Mouse (Mus musculus): ENCODE measurements at regions not wholly inside any gene's neighbourhood (a gene's known extent, or its start where the extent isn't known, plus 50 kb on each side); places are given as distances from the start of the nearest gene placed in this dataset.

- H3K27me3 ChIP-seq (ENCODE audit: insufficient read depth, low read length), result no peaks in the 10 kb centered on the region
- H3K9me3 ChIP-seq (replicated peaks), result no peaks in the 10 kb centered on the region
- TF ChIP-seq GATA2 (IDR thresholded peaks at IDR 0.05; ENCODE audit: borderline replicate concordance, low read depth, low read length), result no peak
- peak; percentile 77 for TF ChIP-seq TAL1 (conservative IDR thresholded peaks at IDR 0.05; ENCODE audit: low read depth, low read length)
- H3K4me1 ChIP-seq (ENCODE audit: insufficient read depth, low read depth, low read length), result peaks cover 86% of the 10 kb centered on the region
- no peaks in the 10 kb centered on the region for H3K36me3 ChIP-seq (replicated peaks)
- ATAC-seq (ENCODE audit: extremely low read depth, insufficient number of reproducible peaks, low FRiP score, poor library complexity, severe bottlenecking) (peak; percentile 80), DNase-seq (ENCODE audit: low spot score) (peak; percentile 47)
- no peak overlapping the region; the same call in 1 of the 2 replicates for H3K4me3 ChIP-seq (ENCODE audit: low read depth, low read length)
These were observed 54.1 kb upstream of the Hbs1l start for GRCm38 (mm10) chr10:21241557-21242222.

GRCm38 (mm10) chr10:21242471-21243231 lies 53.1 kb upstream of the Hbs1l start:
- peak overlapping the region; percentile 51; the same call in 1 of the 2 replicates for H3K4me3 ChIP-seq (ENCODE audit: low read depth, low read length)
- no peaks in the 10 kb centered on the region for H3K36me3 ChIP-seq (replicated peaks)
- no peaks in the 10 kb centered on the region for H3K27me3 ChIP-seq (ENCODE audit: insufficient read depth, low read length)
- H3K4me1 ChIP-seq (ENCODE audit: insufficient read depth, low read depth, low read length), result peaks cover 78% of the 10 kb centered on the region
- ATAC-seq (ENCODE audit: extremely low read depth, insufficient number of reproducible peaks, low FRiP score, poor library complexity, severe bottlenecking), result no peak
- DNase-seq (ENCODE audit: low spot score), result no peak
- TF ChIP-seq GATA1 (IDR thresholded peaks at IDR 0.05; ENCODE audit: borderline replicate concordance, low read length) (no peak), POLR2AphosphoS5 (IDR thresholded peaks at IDR 0.05; ENCODE audit: insufficient replicate concordance, low read depth, low read length) (no peak), GATA2 (IDR thresholded peaks at IDR 0.05; ENCODE audit: borderline replicate concordance, low read depth, low read length) (no peak), TAL1 (conservative IDR thresholded peaks at IDR 0.05; ENCODE audit: low read depth, low read length) (no peak), CTCF (IDR thresholded peaks at IDR 0.05; ENCODE audit: low read depth, low read length) (no peak)
- H3K9me3 ChIP-seq (replicated peaks), result no peaks in the 10 kb centered on the region

DNA sequence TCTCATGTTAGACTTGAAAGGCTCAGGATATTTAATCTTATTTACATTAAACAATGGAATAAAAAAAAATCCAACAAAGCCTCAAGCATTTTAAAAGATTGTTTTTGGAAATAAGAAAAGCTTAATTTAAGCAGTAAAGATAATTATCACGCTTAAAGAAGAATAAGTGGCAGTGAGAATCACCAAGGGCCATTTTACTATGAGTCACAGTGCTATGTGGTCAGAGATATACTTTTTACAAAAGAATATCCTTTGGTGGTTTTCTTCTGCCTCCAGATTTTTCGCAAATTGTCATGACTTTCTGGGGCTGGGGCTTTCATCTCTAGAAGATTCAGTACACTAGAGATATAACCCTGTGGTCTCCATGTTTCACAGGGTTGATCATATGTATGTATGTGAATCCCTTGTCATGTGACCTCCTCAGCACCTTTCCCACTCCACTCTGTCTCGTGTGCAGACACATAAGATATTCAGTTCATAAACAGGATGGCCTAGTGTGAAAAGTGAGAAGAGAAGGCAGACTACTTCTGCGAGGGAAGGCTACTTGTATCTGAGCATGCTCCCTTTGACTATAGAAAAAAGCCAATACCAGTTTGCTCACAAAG lies 50.8 kb upstream of the Hbs1l start:
- no peak for ATAC-seq (ENCODE audit: extremely low read depth, insufficient number of reproducible peaks, low FRiP score, poor library complexity, severe bottlenecking)
- TF ChIP-seq GATA1 (IDR thresholded peaks at IDR 0.05; ENCODE audit: borderline replicate concordance, low read length) (no peak), TAL1 (conservative IDR thresholded peaks at IDR 0.05; ENCODE audit: low read depth, low read length) (no peak), POLR2AphosphoS5 (IDR thresholded peaks at IDR 0.05; ENCODE audit: insufficient replicate concordance, low read depth, low read length) (no peak), CTCF (IDR thresholded peaks at IDR 0.05; ENCODE audit: low read depth, low read length) (no peak), GATA2 (IDR thresholded peaks at IDR 0.05; ENCODE audit: borderline replicate concordance, low read depth, low read length) (no peak)
- H3K27me3 ChIP-seq (ENCODE audit: insufficient read depth, low read length), result no peaks in the 10 kb centered on the region
- no peaks in the 10 kb centered on the region for H3K9me3 ChIP-seq (replicated peaks)
- no peak overlapping the region for H3K4me3 ChIP-seq (ENCODE audit: low read depth, low read length)
- H3K4me1 ChIP-seq (ENCODE audit: insufficient read depth, low read depth, low read length), result peaks cover 55% of the 10 kb centered on the region
- H3K36me3 ChIP-seq (replicated peaks), result no peaks in the 10 kb centered on the region
- DNase-seq (ENCODE audit: low spot score), result no peak

GRCm38 (mm10) chr10:21245558-21245957 lies 50.2 kb upstream of the Hbs1l start:
- no peaks in the 10 kb centered on the region for H3K9me3 ChIP-seq (replicated peaks)
- peaks cover 49% of the 10 kb centered on the region for H3K4me1 ChIP-seq (ENCODE audit: insufficient read depth, low read depth, low read length)
- TF ChIP-seq GATA1 (IDR thresholded peaks at IDR 0.05; ENCODE audit: borderline replicate concordance, low read length), result no peak
- no peak for TF ChIP-seq CTCF (IDR thresholded peaks at IDR 0.05; ENCODE audit: low read depth, low read length)
- TF ChIP-seq POLR2AphosphoS5 (IDR thresholded peaks at IDR 0.05; ENCODE audit: insufficient replicate concordance, low read depth, low read length), result no peak
- TF ChIP-seq GATA2 (IDR thresholded peaks at IDR 0.05; ENCODE audit: borderline replicate concordance, low read depth, low read length), result no peak
- TF ChIP-seq TAL1 (conservative IDR thresholded peaks at IDR 0.05; ENCODE audit: low read depth, low read length), result no peak
- ATAC-seq (ENCODE audit: extremely low read depth, insufficient number of reproducible peaks, low FRiP score, poor library complexity, severe bottlenecking) (no peak), DNase-seq (ENCODE audit: low spot score) (no peak)
- no peaks in the 10 kb centered on the region for H3K27me3 ChIP-seq (ENCODE audit: insufficient read depth, low read length)
- H3K4me3 ChIP-seq (ENCODE audit: low read depth, low read length), result no peak overlapping the region
- no peaks in the 10 kb centered on the region for H3K36me3 ChIP-seq (replicated peaks)

Measured in G1E (cell line).